Mouse (Mus musculus): ENCODE results near the gene Klk1b1. TPM values are rescaled to one million over a fixed set of nuclear protein-coding genes. Genes with fewer than 3 reads are reported as not detected.
"Not testable (repeated sequence)": the region's sequence is repeated elsewhere in the genome, so short reads cannot be mapped to it uniquely, and the experiment has no call there.

The Klk1b1 gene
- total RNA-seq, 1 experiment from 2014 or later: not detected

DNA sequence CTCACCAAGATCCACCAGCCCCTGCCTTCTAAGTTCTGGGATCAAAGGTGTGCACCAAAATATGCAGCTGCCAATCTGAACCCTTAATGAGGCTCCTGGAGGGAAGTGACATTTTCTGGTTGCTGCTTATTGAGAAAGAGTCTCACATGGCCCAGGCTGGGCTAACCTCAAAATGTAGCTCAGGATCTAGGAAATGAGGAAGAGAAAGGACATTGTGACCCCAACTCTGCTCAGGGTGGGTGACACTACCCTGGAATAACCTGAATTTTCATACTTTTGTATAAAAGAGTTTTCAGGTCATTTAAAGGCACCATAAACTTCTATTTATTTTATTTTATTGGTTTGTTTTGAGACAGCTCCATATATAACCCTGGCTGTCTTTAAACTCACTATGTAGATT is 19.1 kb downstream of the Klk1b1 start:
- ATAC-seq (ENCODE audit: extremely low read depth, insufficient number of reproducible peaks, low FRiP score, poor library complexity, severe bottlenecking): no peak

DNA sequence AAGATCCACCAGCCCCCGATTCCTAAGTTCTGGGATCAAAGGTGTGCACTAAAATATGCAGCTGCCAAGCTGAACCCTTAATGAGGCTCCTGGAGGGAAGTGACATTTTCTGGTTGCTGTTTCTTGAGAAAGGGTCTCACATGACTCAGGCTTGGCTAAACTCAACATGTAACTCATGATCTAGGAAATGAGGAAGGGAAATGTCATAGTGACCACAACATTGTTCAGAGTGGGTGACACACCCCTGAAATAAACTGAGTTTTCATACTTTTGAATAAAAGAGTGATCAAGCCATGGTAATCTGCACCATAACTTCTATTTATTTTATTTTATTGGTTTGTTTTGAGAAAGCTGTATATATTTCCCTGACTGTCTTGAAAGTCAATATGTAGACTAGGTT is 28.3 kb downstream of the Klk1b1 start:
- not testable (repeated sequence) for ATAC-seq (ENCODE audit: extremely low read depth, insufficient number of reproducible peaks, low FRiP score, poor library complexity, severe bottlenecking)

DNA sequence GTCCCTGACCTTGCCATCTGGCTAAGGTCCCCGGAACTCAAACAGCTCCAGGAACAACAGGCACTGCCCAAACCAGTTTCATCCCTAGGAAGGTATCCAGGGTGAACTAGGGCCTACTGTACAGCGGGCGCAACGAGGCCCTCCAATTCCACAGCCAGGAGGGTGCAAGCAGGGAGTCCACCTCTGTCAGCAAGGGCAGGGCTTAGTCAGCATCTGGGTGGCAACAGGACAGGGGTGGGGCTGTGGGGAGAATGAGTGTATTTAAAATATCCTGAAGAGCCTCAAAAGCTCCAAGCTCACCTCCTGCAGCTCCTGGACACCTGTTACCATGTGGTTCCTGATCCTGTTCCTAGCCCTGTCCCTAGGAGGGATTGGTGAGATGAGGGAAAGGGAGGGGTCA is 29.0 kb downstream of the Klk1b1 start, which contains the start of gene Klk1b11:
Gene Klk1b11, plus strand, starts transcription at position 301 of the 400 bp plus-strand sequence.
- ATAC-seq (ENCODE audit: extremely low read depth, insufficient number of reproducible peaks, low FRiP score, poor library complexity, severe bottlenecking): not testable (repeated sequence)

DNA sequence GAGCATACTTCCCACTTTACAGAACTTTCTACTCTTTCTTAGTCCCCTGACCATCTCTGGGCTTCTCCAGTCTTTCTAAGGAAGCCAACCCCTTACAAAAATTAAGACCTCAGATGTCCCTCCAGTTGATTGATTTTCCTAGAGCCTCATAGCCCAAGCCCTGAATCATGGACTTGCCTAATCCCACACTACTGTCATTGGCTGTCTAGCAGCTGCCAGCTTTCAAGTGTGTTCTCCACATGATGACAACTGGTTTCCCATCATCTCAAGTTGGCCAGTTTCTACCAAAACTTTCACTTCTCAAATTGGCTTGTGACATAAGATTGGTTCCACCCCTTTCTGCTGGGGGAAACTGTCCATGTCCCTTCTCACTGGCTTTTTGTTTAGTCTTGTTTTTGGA is 38.3 kb downstream of the Klk1b1 start:
- ATAC-seq (ENCODE audit: extremely low read depth, insufficient number of reproducible peaks, low FRiP score, poor library complexity, severe bottlenecking): no peak

DNA sequence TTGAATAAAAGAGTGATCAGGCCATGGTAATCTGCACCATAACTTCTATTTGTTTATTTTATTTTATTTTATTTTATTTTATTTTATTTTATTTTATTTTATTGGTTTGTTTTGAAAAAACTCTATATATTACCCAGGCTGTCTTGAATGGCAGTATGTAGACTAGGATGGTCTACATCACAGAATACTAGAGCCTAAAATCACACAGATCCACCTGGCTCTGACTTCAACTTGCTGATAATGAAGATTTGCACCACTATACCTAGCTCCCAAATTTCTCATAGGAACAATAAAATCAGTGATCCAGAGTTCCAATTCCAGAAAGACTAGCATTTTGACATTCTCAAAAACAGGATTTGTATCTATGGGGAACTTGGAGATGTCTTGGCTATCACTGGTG is 45.3 kb downstream of the Klk1b1 start, which contains the start of gene Klk1b26:
Gene Klk1b26, plus strand, starts transcription at position 301 of the 400 bp plus-strand sequence.
- ATAC-seq (ENCODE audit: extremely low read depth, insufficient number of reproducible peaks, low FRiP score, poor library complexity, severe bottlenecking): not testable (repeated sequence)

DNA sequence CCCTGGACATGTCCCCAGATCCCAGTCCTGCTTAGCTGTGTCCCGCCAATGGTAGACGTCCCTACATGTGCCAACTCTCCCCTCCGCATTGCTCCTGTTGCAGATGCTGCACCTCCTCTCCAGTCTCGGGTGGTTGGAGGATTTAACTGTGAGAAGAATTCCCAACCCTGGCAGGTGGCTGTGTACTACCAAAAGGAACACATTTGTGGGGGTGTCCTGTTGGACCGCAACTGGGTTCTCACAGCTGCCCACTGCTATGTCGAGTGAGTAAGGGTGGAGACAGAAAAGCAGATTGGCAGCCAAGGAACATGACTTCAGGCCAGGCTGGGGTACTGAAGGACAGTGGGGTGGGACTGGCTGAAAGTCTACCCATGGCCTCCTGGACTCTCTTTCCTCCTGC is 48.1 kb downstream of the Klk1b1 start:
- not testable (repeated sequence) for ATAC-seq (ENCODE audit: extremely low read depth, insufficient number of reproducible peaks, low FRiP score, poor library complexity, severe bottlenecking)

DNA sequence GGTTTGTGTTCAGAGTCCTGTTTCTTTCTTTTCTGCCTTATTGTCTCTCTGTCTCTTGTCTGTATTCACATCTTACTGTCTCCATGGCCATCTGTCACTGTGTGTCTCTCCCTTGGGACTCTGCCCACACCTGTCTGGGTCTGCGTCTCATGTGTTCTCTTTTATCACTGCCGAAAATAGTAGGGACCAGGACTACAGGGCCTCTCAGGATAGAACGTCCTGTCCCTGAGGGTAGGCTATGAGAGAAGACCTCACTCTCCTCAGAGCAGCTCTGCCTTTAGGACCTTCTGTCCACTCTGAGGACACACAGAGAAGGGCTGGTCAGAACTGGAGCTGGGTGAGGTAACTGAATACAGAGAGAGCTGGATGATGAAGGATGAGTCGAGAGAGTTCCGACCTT is 48.5 kb downstream of the Klk1b1 start:
- no peak for ATAC-seq (ENCODE audit: extremely low read depth, insufficient number of reproducible peaks, low FRiP score, poor library complexity, severe bottlenecking)

Other genes with a start within 250 kb of the Klk1b1 start
- not detected in 2 replicates for gene Klk12, start 197.9 kb upstream of the Klk1b1 start, total RNA-seq (2017)
- not detected in 2 replicates for gene Klk11, start 192.1 kb upstream of the Klk1b1 start, total RNA-seq (2017)
- 0.35 TPM in 1 of 2 replicates, not detected in the other for gene Klk10, start 185.7 kb upstream of the Klk1b1 start, total RNA-seq (2017)
- not detected in 2 replicates for gene Klk9, start 174.9 kb upstream of the Klk1b1 start, total RNA-seq (2017)
- gene Klk8, start 169.2 kb upstream of the Klk1b1 start, total RNA-seq (2017): 4.1 TPM in 2 replicates
- not detected in 2 replicates for gene Klk7, start 155.5 kb upstream of the Klk1b1 start, total RNA-seq (2017)
- not detected in 2 replicates for gene Klk6, start 142.3 kb upstream of the Klk1b1 start, total RNA-seq (2017)
- gene Klk5, start 124.8 kb upstream of the Klk1b1 start, total RNA-seq (2017): not detected in 2 replicates
- gene Klk4, start 85.6 kb upstream of the Klk1b1 start, total RNA-seq (2017): not detected in 2 replicates
- gene Klk15, start 33.0 kb upstream of the Klk1b1 start, total RNA-seq (2017): not detected in 2 replicates
- not detected in 2 replicates for gene Klk1b8, start 16.1 kb upstream of the Klk1b1 start, total RNA-seq (2017)
- gene Klk1b9, start 9.3 kb downstream of the Klk1b1 start, total RNA-seq (2017): not detected in 2 replicates
- gene Klk1b11, start 29.1 kb downstream of the Klk1b1 start, total RNA-seq (2017): not detected in 2 replicates
- gene Klk1b26, start 45.4 kb downstream of the Klk1b1 start, total RNA-seq (2017): not detected in 2 replicates
- not detected in 2 replicates for gene Klk1b27, start 85.5 kb downstream of the Klk1b1 start, total RNA-seq (2017)
- gene Klk1b21, start 135.6 kb downstream of the Klk1b1 start, total RNA-seq (2017): not detected in 2 replicates
- not detected in 2 replicates for gene Klk1b22, start 145.9 kb downstream of the Klk1b1 start, total RNA-seq (2017)
- not detected in 2 replicates for gene Klk1b16, start 170.0 kb downstream of the Klk1b1 start, total RNA-seq (2017)
- not detected in 2 replicates for gene Klk1b24, start 221.5 kb downstream of the Klk1b1 start, total RNA-seq (2017)
- gene Klk1b3, start 231.4 kb downstream of the Klk1b1 start, total RNA-seq (2017): not detected in 2 replicates
- not detected in 2 replicates for gene Klk1b4, start 240.7 kb downstream of the Klk1b1 start, total RNA-seq (2017)
- not detected in 2 replicates for gene Klk1b5, start 249.2 kb downstream of the Klk1b1 start, total RNA-seq (2017)

Measured in neutrophil, adult 5-6 weeks (primary cell).